Mouse (Mus musculus) liver, embryonic 18 days (tissue): Measurements from ENCODE around the gene Slc8a2. TPM values are rescaled to one million over a fixed set of nuclear protein-coding genes. Genes with fewer than 3 reads are reported as not detected.

ENCODE experiments used
- polyA plus RNA-seq: library from polyadenylated mRNA; depleted of rRNA; stranded (reverse); fragments of >200 nt; gene quantifications from 2 replicates; pipeline ENCODE4 v1.2.3, GENCODE M21; 2012; rRNA removed

Slc8a2 gene
- polyA plus RNA-seq, result 0.01 and 0.05 TPM in 2 replicates

DNA sequence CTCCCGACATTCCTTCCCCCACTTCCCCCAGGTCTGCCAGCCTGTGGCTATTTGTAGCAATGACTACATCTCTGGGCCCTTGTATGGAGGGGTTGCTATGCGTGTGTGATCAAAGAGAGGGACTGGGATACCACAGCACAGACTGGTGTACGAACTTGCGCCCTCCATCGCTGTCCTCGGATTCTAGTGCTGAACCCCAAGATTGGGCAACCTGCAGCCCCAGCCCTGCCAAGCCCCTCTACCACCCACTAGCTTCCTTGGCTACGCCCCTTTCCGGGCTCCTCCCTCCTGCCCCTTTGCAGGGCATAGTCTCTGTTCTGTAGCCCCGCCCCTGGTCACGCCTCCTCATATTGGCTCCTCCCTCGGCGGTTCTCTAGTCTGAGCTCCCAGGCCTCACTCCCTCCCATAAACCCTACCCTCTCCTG lies at the start of gene Slc8a2:
Gene Slc8a2 (plus strand): TSS at position 406 of the 425 bp plus-strand sequence.

GRCm38 (mm10) chr7:16098021-16099017 lies 31.3 kb upstream of the Slc8a2 start, which contains the start of gene Napa:
TSS of gene Napa (plus strand) at chr7:16098458.

DNA sequence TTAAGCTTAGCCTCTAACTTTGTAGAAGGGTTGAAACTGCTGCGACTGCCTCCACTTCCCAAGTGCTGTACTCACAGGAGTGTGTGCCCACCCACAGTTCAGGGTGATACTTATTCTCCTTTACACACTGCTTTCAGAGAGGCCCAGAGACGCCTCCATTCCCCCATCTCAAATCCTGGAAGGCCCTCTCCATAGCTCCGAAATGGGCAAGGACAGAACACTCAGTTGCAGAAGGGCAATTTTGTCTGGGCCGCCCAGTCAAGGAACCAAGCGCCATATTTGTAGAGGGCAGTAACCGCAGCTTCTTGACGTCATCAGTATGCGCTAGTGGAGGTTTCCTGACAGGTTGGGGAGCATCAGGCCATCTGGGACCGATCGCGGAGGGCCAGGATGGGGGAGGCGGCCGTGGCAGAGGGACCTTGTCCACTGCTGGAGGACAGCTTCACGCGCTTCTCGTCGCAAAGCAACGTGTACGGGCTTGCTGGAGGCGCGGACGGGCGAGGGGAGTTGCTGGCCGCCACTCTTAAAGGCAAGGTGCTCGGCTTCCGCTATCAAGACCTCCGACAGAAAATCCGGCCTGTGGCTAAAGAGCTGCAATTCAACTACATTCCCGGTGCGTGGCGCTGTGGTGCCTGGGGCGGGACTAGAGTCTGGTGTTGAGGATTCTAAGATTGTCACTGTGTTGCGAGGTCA lies 9.9 kb upstream of the Slc8a2 start, which contains the start of gene Kptn:
Gene Kptn (plus strand): TSS at position 327 of the 693 bp plus-strand sequence.

GRCm38 (mm10) chr7:16174597-16175541 lies 45.2 kb downstream of the Slc8a2 start, which contains the start of gene Meis3:
TSS of gene Meis3 (plus strand) at chr7:16175090.

Other genes with a start within 250 kb of the Slc8a2 start
- gene Crx, start 249.9 kb upstream of the Slc8a2 start, polyA plus RNA-seq, result not detected in 2 replicates
- gene Crxos, start 247.2 kb upstream of the Slc8a2 start, polyA plus RNA-seq, result not detected in 2 replicates
- gene Selenow, start 207.4 kb upstream of the Slc8a2 start, polyA plus RNA-seq, result 125 and 142 TPM in 2 replicates
- 58.0 and 68.6 TPM in 2 replicates for gene Nop53, start 183.8 kb upstream of the Slc8a2 start, polyA plus RNA-seq
- 2.7 and 3.3 TPM in 2 replicates for gene Ehd2, start 162.3 kb upstream of the Slc8a2 start, polyA plus RNA-seq
- 1.3 and 1.5 TPM in 2 replicates for gene Bicra, start 81.9 kb upstream of the Slc8a2 start, polyA plus RNA-seq
- 0.02 TPM in 2 replicates for gene Zfp541, start 68.0 kb upstream of the Slc8a2 start, polyA plus RNA-seq
- gene Napa, start 31.4 kb upstream of the Slc8a2 start, polyA plus RNA-seq, result 90.9 and 104 TPM in 2 replicates
- gene Kptn, start 9.9 kb upstream of the Slc8a2 start, polyA plus RNA-seq, result 7.6 and 8.8 TPM in 2 replicates
- 2.1 and 2.2 TPM in 2 replicates for gene Meis3, start 45.3 kb downstream of the Slc8a2 start, polyA plus RNA-seq
- gene Dhx34, start 92.2 kb downstream of the Slc8a2 start, polyA plus RNA-seq, result 4.4 and 4.9 TPM in 2 replicates
- gene C5ar2, start 114.3 kb downstream of the Slc8a2 start, polyA plus RNA-seq, result 1.1 and 1.3 TPM in 2 replicates
- 7.0 and 8.5 TPM in 2 replicates for gene C5ar1, start 129.7 kb downstream of the Slc8a2 start, polyA plus RNA-seq
- gene Inafm1, start 143.8 kb downstream of the Slc8a2 start, polyA plus RNA-seq, result 7.0 and 8.5 TPM in 2 replicates
- gene Ccdc9, start 157.0 kb downstream of the Slc8a2 start, polyA plus RNA-seq, result 21.0 and 23.8 TPM in 2 replicates
- 3.8 and 4.3 TPM in 2 replicates for gene Bbc3, start 178.6 kb downstream of the Slc8a2 start, polyA plus RNA-seq